Mouse (Mus musculus): ENCODE measurements around the gene Pam. TPM values are rescaled to one million over a fixed set of nuclear protein-coding genes. Genes with fewer than 3 reads are reported as not detected.

Pam gene
- polyA plus RNA-seq, 1 experiment from 2014 or later: 40.7 TPM

DNA sequence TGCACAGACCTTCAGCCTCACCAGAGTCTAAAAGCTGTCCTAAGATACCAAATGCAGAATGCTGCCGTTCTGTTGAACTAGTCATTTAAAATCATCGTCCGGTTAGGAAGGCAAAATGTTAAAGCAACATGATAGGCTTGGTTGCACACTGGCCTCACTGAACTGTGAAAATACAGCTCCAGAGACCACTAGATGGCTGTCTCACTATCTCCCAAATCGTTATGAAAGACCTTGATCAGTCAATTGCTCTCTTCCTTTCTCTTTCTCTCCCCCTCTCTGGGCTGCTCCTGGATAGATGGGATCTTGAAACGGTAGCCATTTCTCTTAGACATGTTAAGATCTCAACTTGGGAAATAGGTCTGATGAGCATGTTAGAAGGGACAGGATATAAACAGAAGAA is 223.0 kb downstream of the Pam start:
- Histone ChIP-seq H3K27ac (0 out of 2 replicates have a peak overlapping the region, but pooled peaks have one; percentile 22), H3K27me3 (replicated peaks) (no peaks in the 10 kb centered on the region), H3K9ac (no peak overlapping the region), H3K4me1 (no peaks in the 10 kb centered on the region), H3K4me2 (no peak overlapping the region), H3K9me3 (no peaks in the 10 kb centered on the region), H3K4me3 (no peak overlapping the region), H3K36me3 (replicated peaks) (no peaks in the 10 kb centered on the region)
- 34% methylated on average over 5 of the region's 5 CpGs for WGBS
- ATAC-seq (replicated peaks): peak; percentile 45; the same call in 1 of the 2 replicates

DNA sequence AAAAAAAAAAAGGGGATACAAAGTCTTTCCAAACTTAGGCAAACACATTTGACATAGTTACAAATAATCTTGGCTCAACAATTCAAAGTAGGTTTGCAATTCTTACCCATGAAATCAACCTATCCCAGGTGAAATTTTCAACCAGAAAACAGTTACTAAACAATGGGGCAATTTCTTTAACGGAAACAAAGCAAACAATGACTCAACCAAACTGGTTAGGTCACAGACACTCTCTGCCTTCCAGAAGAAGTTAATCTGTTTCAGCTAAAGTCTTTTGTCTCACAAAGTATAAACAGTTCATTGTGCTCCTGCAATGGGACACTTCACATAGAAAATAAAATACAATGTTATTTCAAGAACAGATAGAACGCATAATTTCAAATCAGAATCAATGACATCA is 223.4 kb downstream of the Pam start:
- no peaks in the 10 kb centered on the region for H3K27me3 ChIP-seq (replicated peaks)
- no peak overlapping the region for H3K9ac ChIP-seq
- no peaks in the 10 kb centered on the region for H3K9me3 ChIP-seq
- H3K4me1 ChIP-seq: no peaks in the 10 kb centered on the region
- H3K27ac ChIP-seq: 0 out of 2 replicates have a peak overlapping the region, but pooled peaks have one; percentile 22
- no peak overlapping the region for H3K4me2 ChIP-seq
- H3K4me3 ChIP-seq: no peak overlapping the region
- WGBS: 80% methylated on average over 2 of the region's 2 CpGs
- ATAC-seq (replicated peaks): no peak
- H3K36me3 ChIP-seq (replicated peaks): no peaks in the 10 kb centered on the region

DNA sequence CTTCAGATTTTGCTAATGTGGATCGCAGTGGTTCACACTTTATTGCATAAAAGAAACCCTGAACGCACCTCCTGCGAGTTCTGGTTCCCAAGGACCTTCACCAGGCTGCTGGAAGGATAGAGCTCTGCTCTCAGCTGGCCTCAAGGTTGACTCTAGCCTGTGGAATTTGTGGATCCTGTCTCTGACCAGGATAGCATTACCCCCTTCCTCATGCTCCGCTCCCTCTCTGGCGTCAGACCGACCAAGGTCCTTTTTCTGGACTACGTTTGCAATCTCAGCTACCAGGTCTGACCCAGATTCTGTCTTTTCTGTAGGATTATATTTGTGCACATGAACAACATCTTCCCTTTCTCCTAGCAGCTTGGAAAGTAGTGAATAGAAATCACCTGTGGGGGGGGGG is 231.3 kb downstream of the Pam start:
- Histone ChIP-seq H3K9me3 (no peaks in the 10 kb centered on the region), H3K4me2 (no peak overlapping the region), H3K9ac (no peak overlapping the region), H3K4me3 (no peak overlapping the region), H3K36me3 (replicated peaks) (no peaks in the 10 kb centered on the region), H3K27me3 (replicated peaks) (no peaks in the 10 kb centered on the region), H3K4me1 (peaks cover 10% of the 10 kb centered on the region), H3K27ac (no peak overlapping the region)
- ATAC-seq (replicated peaks): no peak
- WGBS: 91% methylated on average over 7 of the region's 7 CpGs

DNA sequence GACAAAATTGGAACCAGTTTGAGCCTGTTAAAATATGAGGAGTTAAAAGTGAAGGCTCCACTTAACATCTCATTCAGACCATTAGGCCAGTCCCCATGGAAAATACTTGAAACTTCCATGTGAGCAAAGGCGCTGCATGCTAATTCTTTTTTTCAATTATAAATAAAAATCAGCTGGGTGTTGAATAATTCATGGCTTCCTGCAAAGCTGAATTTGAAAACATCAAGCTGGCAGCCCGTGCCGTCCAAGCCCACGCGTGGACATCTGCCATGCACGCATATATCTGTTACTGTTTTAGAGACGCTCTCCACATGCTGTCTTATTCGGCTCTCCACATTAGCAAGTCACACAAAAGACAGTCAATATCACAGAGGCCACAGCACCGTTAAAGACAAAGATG is 232.3 kb downstream of the Pam start:
- Histone ChIP-seq H3K36me3 (replicated peaks) (no peaks in the 10 kb centered on the region), H3K4me2 (peak overlapping the region; percentile 20), H3K27me3 (replicated peaks) (no peaks in the 10 kb centered on the region), H3K9me3 (no peaks in the 10 kb centered on the region), H3K9ac (no peak overlapping the region), H3K4me3 (no peak overlapping the region), H3K4me1 (peaks cover 10% of the 10 kb centered on the region), H3K27ac (peak overlapping the region; percentile 74)
- ATAC-seq (replicated peaks): peak; percentile 90
- WGBS: 12% methylated on average over 9 of the region's 9 CpGs

DNA sequence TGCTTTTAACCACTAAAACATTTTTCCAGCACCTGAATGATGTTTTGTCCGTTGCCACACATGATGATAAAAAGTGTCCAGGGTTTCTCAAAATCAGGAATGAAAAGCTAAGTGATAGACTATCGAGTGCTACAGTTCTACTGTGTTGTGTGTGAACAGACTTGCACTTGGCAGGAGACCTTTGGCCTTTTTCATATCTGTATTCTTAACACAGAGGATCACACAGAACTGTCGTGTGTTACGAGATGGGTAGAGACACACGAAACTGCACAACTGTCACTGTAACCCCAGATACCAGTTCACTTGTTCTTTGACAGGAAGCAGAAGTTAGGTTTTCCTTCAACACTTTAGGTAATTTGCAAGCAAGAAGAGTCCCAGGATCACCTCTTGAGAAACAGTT is 232.7 kb downstream of the Pam start:
- peak; percentile 46; the same call in 1 of the 2 replicates for ATAC-seq (replicated peaks)

DNA sequence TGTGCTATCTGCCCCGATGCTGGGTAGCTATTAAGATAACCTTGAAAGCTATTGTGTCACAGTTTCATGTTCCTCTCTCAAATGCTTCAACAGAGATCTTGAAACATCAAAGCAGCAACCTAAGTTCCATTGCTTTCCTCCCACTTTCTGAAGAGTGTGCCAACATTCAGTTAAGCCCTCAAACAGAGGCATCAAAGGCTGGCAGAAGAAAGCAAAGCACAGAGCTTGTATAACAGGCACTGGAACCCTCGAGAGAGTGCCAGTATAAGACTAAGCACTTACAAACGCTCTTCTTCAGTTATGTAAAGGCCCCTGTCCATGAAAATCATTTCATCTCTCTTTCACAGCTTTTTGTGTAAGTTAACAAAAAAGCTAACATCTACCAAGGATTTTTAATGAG is 241.2 kb downstream of the Pam start:
- WGBS: 58% methylated on average over 3 of the region's 3 CpGs
- H3K27me3 ChIP-seq (replicated peaks): no peaks in the 10 kb centered on the region
- H3K4me3 ChIP-seq: no peak overlapping the region
- no peak for ATAC-seq (replicated peaks)
- no peaks in the 10 kb centered on the region for H3K4me1 ChIP-seq
- H3K27ac ChIP-seq: no peak overlapping the region
- H3K9ac ChIP-seq: no peak overlapping the region
- no peak overlapping the region for H3K4me2 ChIP-seq
- H3K9me3 ChIP-seq: no peaks in the 10 kb centered on the region
- H3K36me3 ChIP-seq (replicated peaks): no peaks in the 10 kb centered on the region

More for the DNA sequence above, 232.7 kb downstream of the Pam start:
- peaks cover 10% of the 10 kb centered on the region for H3K4me1 ChIP-seq
- H3K27ac ChIP-seq: no peak overlapping the region
- H3K27me3 ChIP-seq (replicated peaks): no peaks in the 10 kb centered on the region
- H3K4me3 ChIP-seq: no peak overlapping the region
- H3K9ac ChIP-seq: no peak overlapping the region
- H3K4me2 ChIP-seq: 0 out of 2 replicates have a peak overlapping the region, but pooled peaks have one; percentile 20
- no peaks in the 10 kb centered on the region for H3K36me3 ChIP-seq (replicated peaks)
- 63% methylated on average over 5 of the region's 5 CpGs for WGBS
- H3K9me3 ChIP-seq: no peaks in the 10 kb centered on the region

DNA sequence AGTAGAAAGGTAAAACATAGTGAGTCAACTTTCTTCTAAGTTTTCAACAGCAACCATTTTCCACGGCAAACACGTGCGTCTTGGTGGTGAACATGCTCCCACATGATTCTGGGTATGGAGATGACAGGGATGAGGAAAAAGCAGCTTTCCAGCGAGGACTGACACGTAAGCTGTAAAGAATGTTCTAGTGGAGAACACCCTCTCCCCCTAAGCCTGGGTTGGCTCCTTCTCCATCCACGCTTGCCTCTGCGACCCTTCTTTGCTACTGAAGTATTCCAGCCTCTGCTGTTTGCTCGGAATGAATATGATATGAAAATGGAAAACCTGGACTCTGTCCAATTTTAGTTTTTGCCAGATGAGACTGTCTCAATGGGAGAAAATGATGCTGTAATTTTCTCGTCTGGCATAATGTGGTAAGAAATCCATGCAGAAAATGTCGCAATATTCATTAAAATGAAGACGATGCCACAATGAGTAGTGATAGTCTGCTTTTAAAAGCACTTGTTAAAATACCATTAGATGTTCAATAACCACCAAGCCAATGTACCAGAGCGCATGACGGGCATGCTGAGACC is 243.8 kb downstream of the Pam start:
- ATAC-seq (replicated peaks): no peak
- 85% methylated on average over 13 of the region's 13 CpGs for WGBS

DNA sequence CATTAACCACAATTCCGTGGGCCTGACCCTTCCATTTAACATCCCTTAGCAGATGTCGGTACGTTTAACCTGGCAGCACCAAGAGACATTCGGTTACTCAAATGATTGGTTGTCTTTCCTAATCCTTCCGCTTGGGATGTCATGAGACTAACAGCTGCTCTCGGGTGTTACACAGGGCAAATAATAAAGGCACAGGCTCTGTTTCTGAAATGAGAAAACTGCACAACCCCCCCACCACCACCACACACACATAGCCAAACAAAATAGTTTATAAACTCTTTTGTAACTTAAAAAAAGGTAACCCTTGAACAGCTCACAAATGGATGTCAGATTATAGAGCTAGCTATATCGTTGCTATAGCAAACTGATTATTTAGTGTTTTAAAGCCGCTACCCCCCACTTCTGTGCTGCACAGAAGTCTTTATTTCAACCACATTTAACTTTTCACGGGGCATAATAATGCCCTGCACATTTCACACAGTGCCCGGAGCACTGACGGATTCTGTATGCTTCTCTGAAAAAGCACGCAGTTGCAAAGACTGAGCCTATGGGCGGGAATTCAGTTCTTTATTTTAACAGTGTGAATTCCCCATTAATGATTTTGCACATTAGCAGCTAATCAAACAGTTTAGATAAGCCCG is 246.7 kb downstream of the Pam start:
- Histone ChIP-seq H3K4me3 (no peak overlapping the region), H3K9me3 (no peaks in the 10 kb centered on the region), H3K36me3 (replicated peaks) (no peaks in the 10 kb centered on the region), H3K27ac (no peak overlapping the region), H3K4me1 (peaks cover 7% of the 10 kb centered on the region), H3K4me2 (0 out of 2 replicates have a peak overlapping the region, but pooled peaks have one; percentile 20), H3K27me3 (replicated peaks) (no peaks in the 10 kb centered on the region), H3K9ac (no peak overlapping the region)
- peak; percentile 75 for ATAC-seq (replicated peaks)
- 15% methylated on average over 14 of the region's 14 CpGs for WGBS

More for the DNA sequence above, 243.8 kb downstream of the Pam start:
- no peak overlapping the region for H3K27ac ChIP-seq
- H3K4me1 ChIP-seq: peaks cover 7% of the 10 kb centered on the region
- no peak overlapping the region for H3K4me2 ChIP-seq
- H3K4me3 ChIP-seq: no peak overlapping the region
- H3K36me3 ChIP-seq (replicated peaks): no peaks in the 10 kb centered on the region
- H3K9ac ChIP-seq: no peak overlapping the region
- no peaks in the 10 kb centered on the region for H3K27me3 ChIP-seq (replicated peaks)
- H3K9me3 ChIP-seq: no peaks in the 10 kb centered on the region

DNA sequence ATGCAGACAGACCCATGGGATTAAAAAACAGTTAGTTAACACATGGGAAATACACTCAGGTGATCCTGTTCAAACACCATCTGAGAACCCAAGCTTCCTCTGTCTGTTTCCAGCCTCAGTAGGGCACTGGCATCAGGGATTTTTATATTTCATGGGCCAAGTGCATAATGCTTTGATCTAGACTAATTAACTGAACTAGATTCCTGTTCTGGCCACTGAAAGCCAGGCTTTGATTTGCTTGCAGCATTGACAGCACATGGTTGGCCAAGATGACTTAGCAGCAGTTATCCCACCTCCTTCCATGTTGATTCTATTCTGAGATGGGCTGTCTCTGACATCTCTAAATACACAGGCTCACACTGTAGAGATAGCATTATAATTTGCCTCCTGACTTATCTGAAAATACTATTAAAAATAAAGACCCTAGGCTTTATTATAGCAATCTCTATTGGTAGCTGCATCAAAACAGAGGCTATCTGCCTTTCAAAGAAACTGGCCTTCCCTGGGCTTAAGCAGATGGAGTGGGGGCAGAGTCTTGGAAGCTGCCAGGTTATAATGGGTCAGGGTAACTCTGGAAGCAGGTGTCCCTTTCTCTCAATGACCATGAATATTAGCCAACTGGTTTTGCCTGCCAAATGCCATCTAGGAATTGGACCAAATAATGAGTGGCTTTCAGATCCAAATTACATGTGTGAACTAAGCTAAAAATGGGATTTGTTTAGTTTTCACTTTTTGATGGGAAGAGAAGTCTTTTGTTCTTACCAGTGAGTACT is 252.0 kb downstream of the Pam start:
- H3K4me1 ChIP-seq: peaks cover under 1% of the 10 kb centered on the region
- H3K9me3 ChIP-seq: no peaks in the 10 kb centered on the region
- ATAC-seq (replicated peaks): no peak
- H3K27me3 ChIP-seq (replicated peaks): no peaks in the 10 kb centered on the region
- H3K4me3 ChIP-seq: no peak overlapping the region
- H3K27ac ChIP-seq: no peak overlapping the region
- H3K9ac ChIP-seq: no peak overlapping the region
- H3K4me2 ChIP-seq: no peak overlapping the region
- no peaks in the 10 kb centered on the region for H3K36me3 ChIP-seq (replicated peaks)

DNA sequence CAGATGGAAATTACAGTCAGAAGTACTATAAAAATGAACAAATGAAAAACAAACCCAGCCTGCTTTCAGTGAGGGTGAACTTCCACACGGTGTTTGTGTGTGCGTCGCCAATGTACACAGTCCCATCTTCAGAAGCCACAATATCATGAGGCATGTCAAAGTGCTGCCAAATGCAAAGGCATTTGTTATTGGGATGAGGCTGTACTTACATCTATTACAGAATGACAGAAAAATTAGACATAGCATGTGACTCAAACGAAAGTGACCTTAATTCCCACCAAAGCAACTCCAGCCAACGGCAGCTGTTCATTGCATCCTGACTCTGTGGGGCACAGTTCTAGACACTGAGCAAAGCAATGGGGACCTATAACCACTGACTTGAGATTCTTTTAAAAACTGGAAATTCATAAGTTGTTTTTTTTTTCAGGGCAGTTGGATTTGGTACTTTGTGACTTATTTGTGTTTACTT is 261.1 kb downstream of the Pam start:
- WGBS: 81% methylated on average over 5 of the region's 5 CpGs
- no peak for ATAC-seq (replicated peaks)
- H3K27me3 ChIP-seq (replicated peaks): no peaks in the 10 kb centered on the region
- H3K36me3 ChIP-seq (replicated peaks): 0 out of 2 replicates have a peak, but pooled peaks cover 6% of the 10 kb centered on the region
- no peak overlapping the region for H3K4me2 ChIP-seq
- H3K4me3 ChIP-seq: no peak overlapping the region
- H3K9me3 ChIP-seq: no peaks in the 10 kb centered on the region
- H3K27ac ChIP-seq: no peak overlapping the region
- no peaks in the 10 kb centered on the region for H3K4me1 ChIP-seq
- H3K9ac ChIP-seq: no peak overlapping the region

DNA sequence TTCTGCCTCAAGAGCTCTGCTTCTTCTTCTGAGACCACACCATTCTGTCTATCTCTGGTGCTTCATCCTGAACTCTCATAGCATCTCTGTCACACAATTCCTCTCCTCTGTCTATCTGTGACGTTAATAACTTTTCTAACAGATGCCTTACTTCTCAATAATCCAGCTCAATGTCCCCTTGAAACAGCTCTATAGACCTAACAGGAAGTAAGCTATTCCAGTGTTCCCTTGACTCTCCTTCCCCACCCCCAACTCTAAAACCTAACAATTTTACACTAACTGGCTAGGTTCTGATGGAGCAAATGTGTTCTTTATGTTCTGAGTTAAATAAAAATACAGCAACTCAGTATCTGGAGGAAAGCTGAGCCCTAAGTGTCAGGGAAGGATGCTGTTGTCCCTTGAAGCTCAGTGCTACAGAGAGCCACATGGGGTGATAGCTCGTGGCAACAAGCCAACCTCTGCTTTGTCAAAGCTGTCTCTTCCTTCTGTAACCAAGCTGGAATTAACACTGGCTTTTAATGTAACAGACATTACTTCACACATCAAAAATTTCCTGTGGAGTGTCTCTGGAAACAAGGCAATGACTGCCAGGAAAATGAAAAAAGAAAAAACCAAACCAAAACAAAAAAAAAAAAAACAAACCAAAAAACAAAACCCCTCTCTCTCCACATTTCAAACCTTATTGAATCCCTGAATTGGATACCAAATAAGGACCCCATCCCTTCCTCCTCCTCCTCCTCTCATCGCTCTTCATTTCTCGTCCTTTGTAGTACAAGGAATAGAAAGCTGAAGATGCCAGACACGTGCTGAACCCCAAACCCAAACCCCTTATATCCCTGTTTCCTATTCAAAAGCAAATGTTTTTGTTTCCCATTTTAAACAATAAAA is 261.7 kb downstream of the Pam start:
- peak overlapping the region; percentile 48; the same call in 1 of the 2 replicates for H3K27ac ChIP-seq
- 56% methylated on average over 5 of the region's 5 CpGs for WGBS

More for the DNA sequence above, 261.7 kb downstream of the Pam start:
- Histone ChIP-seq H3K27me3 (replicated peaks) (no peaks in the 10 kb centered on the region), H3K36me3 (replicated peaks) (0 out of 2 replicates have a peak, but pooled peaks cover 6% of the 10 kb centered on the region), H3K4me3 (no peak overlapping the region), H3K4me1 (no peaks in the 10 kb centered on the region), H3K9ac (no peak overlapping the region), H3K4me2 (no peak overlapping the region), H3K9me3 (no peaks in the 10 kb centered on the region)
- ATAC-seq (replicated peaks): peak; percentile 63; the same call in 1 of the 2 replicates

Data from midbrain, embryonic 15.5 days (tissue).